Mouse (Mus musculus) limb, embryonic 15.5 days (tissue): ENCODE results near the gene Olfr1100. TPM values are rescaled to one million over a fixed set of nuclear protein-coding genes. Genes with fewer than 3 reads are reported as not detected.

ENCODE experiments used
- ATAC-seq: fragments of 200-750 bp; cut with Nextera tagmentation; 2 replicates; pipeline ENCODE4 v1.8.0; 2017; ENCODE audit warnings: low read depth, moderate TSS enrichment; ENCODE audit not compliant: insufficient number of reproducible peaks, low FRiP score, low TSS enrichment
- H3K27ac ChIP-seq: fragments of 300-500 bp; sonication (generic); 2 replicates; pipeline ENCODE4 v1.5.1; 2015; ENCODE audit warnings: moderate library complexity, mild to moderate bottlenecking, inconsistent platforms
- H3K27me3 ChIP-seq: fragments of 300-500 bp; sonication (generic); 2 replicates; pipeline ENCODE4 v1.6.1; 2015; ENCODE audit warnings: inconsistent platforms
- H3K36me3 ChIP-seq: fragments of 300-500 bp; sonication (generic); 2 replicates; pipeline ENCODE4 v1.6.1; 2015; ENCODE audit warnings: inconsistent platforms
- H3K4me1 ChIP-seq: fragments of 300-500 bp; sonication (generic); 2 replicates; pipeline ENCODE4 v1.6.1; 2015; ENCODE audit warnings: inconsistent platforms
- H3K4me2 ChIP-seq: fragments of 300-500 bp; sonication (generic); 2 replicates; pipeline ENCODE4 v1.6.1; 2015; ENCODE audit warnings: mild to moderate bottlenecking, inconsistent platforms
- H3K4me3 ChIP-seq: fragments of 300-500 bp; sonication (generic); 2 replicates; pipeline ENCODE4 v1.5.1; 2015; ENCODE audit warnings: mild to moderate bottlenecking, inconsistent platforms
- H3K9ac ChIP-seq: fragments of 300-500 bp; sonication (generic); 2 replicates; pipeline ENCODE4 v1.6.1; 2015; ENCODE audit warnings: inconsistent platforms
- H3K9me3 ChIP-seq: fragments of 300-500 bp; sonication (generic); 2 replicates; pipeline ENCODE4 v1.6.1; 2016; ENCODE audit warnings: inconsistent platforms
- WGBS: fragments of 180-500 bp; shearing (Covaris S2); methylation state at CpG from one replicate; pipeline ENCODE4 v1.1.7; 2015; 5-methylcytosine and 5-hydroxymethylcytosine counted together
- polyA plus RNA-seq: library from polyadenylated mRNA; unstranded; fragments of >200 nt; fragmentation: Nextera tagmentation; extraction: Ambion mirVana; gene quantifications from 2 replicates; pipeline ENCODE4 v1.2.1, GENCODE M21; 2015

Gene Olfr1100
- polyA plus RNA-seq, result not detected in 2 replicates

DNA sequence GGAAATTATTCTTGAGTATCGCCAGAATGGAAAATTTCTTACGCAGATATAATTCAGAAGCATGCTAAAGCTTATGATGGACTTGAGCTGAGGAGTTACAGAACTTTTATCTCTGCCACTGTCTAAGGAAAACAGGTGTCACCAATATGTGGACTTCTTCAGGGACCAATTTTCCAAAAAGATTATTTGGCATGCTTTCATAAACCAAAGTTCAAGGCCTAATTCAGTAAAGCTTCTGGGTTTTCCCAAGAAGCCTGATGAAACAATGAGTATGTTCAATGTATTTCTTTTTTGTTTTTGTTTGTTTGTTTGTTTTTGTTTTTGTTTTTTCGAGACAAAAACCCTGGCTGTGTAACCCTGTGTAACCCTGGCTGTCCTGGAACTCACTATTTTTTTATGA, at the start of gene Olfr1100:
TSS of gene Olfr1100 (minus strand) at position 101 of the 400 bp plus-strand sequence.
- Histone ChIP-seq H3K4me2 (no peak within 1 kb of the TSS), H3K27me3 (no peaks in the 10 kb centered on the region), H3K9ac (no peak within 1 kb of the TSS), H3K4me1 (no peaks in the 10 kb centered on the region), H3K9me3 (no peaks in the 10 kb centered on the region), H3K36me3 (no peaks in the 10 kb centered on the region), H3K4me3 (no peak within 1 kb of the TSS), H3K27ac (no peak within 1 kb of the TSS)
- ATAC-seq, result no peak
- 76% methylated on average over 3 of the region's 3 CpGs for WGBS

DNA sequence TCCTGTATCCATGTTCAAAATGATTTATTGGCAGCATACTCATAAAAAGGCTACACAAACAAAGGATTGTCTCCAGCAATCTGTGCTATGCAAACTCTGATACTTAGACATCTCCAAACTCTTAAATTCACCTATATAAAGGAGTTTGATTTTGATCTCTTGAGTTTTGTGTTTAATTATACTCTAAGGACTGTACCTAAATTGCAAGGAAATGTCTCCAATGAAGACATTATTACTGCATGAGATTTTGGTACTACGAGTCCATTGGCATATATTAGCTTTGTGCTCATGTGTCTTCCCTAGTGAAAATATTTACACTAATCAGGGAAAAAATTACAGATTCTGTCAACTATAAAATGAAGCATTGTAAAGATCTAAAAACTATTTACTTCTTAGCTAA, 47.2 kb upstream of the Olfr1100 start, which contains the start of gene Olfr1104:
TSS of gene Olfr1104 (minus strand) at position 101 of the 400 bp plus-strand sequence.
- Histone ChIP-seq H3K36me3 (no peaks in the 10 kb centered on the region), H3K9ac (no peak within 1 kb of the TSS), H3K4me3 (no peak within 1 kb of the TSS), H3K27ac (no peak within 1 kb of the TSS), H3K4me2 (no peak within 1 kb of the TSS), H3K9me3 (no peaks in the 10 kb centered on the region), H3K27me3 (no peaks in the 10 kb centered on the region), H3K4me1 (no peaks in the 10 kb centered on the region)
- ATAC-seq, result no peak
- WGBS, result 73% methylated on average over 1 of the region's 1 CpGs

DNA sequence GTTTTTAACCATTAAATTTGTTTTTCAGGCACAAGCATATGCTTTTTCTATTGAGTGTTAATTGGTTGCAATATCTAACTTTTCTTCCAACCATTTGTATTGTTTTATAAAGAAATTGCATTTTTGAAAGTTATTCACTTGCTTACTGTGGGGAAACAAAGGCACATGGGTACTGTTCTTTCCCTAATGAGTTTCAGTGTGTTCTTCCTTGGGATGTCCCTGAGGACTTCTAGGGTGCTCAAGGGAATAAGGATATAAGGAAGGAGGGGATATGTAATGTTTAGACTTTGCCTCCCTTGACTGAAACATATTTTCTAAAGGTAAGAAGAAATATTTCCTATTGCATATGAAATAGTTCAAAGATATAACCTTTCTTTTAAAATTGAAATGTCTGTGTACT, 18.3 kb upstream of the Olfr1100 start, which contains the start of gene Olfr1102:
TSS of gene Olfr1102 (plus strand) at position 301 of the 400 bp plus-strand sequence.
- ATAC-seq, result no peak
- Histone ChIP-seq H3K4me2 (no peak within 1 kb of the TSS), H3K4me3 (no peak within 1 kb of the TSS), H3K9ac (no peak within 1 kb of the TSS), H3K9me3 (no peaks in the 10 kb centered on the region), H3K27me3 (no peaks in the 10 kb centered on the region), H3K36me3 (no peaks in the 10 kb centered on the region), H3K4me1 (no peaks in the 10 kb centered on the region), H3K27ac (no peak within 1 kb of the TSS)

DNA sequence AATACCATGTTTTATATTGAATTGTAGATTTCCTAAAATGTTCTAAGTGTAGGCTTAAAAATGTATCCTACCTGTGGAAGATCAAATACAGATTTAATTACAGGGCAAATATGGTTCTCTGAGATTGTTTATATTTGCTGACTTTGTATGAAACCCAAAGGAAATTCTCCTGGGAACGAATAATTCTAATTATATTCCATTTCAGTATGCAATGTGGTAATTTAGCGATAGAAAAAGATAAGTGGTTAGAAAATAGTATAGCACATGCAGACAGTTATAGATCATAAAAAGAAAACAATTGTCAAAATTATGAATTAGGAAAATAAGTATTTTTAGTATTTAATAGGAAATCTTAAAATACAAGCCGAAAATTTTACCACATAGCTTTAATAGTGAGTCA, 11.4 kb upstream of the Olfr1100 start, which contains the start of gene Olfr1101:
TSS of gene Olfr1101 (minus strand) at position 101 of the 400 bp plus-strand sequence.
- no peaks in the 10 kb centered on the region for H3K36me3 ChIP-seq
- H3K9ac ChIP-seq, result no peak within 1 kb of the TSS
- H3K9me3 ChIP-seq, result no peaks in the 10 kb centered on the region
- ATAC-seq, result no peak
- no peak within 1 kb of the TSS for H3K4me3 ChIP-seq
- H3K4me2 ChIP-seq, result no peak within 1 kb of the TSS
- H3K27ac ChIP-seq, result no peak within 1 kb of the TSS
- H3K27me3 ChIP-seq, result no peaks in the 10 kb centered on the region
- H3K4me1 ChIP-seq, result no peaks in the 10 kb centered on the region
- WGBS, result 78% methylated on average over 3 of the region's 3 CpGs

DNA sequence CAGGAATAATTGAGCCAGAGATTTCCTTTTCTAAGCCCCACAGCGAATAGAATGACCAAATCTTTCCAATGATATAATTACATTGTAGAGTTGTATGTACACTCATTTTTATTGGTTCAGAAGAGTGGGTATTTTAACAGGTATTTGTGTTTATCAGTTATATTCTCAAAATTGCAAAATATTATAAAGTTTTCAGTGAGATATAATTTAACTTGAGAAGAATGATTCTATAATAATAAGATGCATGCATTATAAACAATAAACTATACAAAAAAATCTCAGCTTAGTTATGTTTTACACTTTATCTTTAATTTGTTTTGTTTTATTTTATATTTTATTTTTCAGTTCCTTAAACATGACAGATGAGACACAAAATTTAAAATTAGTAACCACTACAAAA, 19.2 kb downstream of the Olfr1100 start, which contains the start of gene Olfr1099:
TSS of gene Olfr1099 (minus strand) at position 101 of the 400 bp plus-strand sequence.
- Histone ChIP-seq H3K4me2 (no peak within 1 kb of the TSS), H3K4me3 (no peak within 1 kb of the TSS), H3K36me3 (no peaks in the 10 kb centered on the region), H3K9me3 (no peaks in the 10 kb centered on the region), H3K27me3 (no peaks in the 10 kb centered on the region), H3K27ac (no peak within 1 kb of the TSS), H3K4me1 (no peaks in the 10 kb centered on the region), H3K9ac (no peak within 1 kb of the TSS)
- 74% methylated on average over 1 of the region's 1 CpGs for WGBS
- ATAC-seq, result no peak

DNA sequence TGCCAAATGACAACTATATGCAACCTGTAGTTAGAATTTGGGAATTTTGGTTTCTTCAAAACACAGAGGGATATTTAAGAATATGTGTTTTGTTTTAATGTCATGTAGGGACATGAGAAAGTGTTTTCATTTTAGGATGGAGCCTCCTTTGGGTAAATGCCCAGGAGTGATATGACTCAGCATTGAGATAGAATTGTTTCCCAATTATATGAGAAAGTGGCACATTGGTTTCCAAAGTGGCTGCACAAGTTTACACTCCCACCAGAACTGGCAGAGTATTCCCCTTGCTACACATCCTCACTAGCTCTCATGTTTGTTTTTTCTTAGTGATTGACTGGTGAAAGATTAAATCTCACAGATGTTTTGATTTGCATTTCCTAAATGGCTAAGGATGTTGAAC, 53.2 kb downstream of the Olfr1100 start:
- no peak for ATAC-seq
- Histone ChIP-seq H3K4me3 (no peak overlapping the region), H3K4me2 (no peak overlapping the region)

More for the DNA sequence above, 53.2 kb downstream of the Olfr1100 start:
- Histone ChIP-seq H3K4me1 (no peaks in the 10 kb centered on the region), H3K27me3 (no peaks in the 10 kb centered on the region), H3K9me3 (no peaks in the 10 kb centered on the region), H3K9ac (no peak overlapping the region), H3K36me3 (no peaks in the 10 kb centered on the region), H3K27ac (no peak overlapping the region)

Other genes with a start within 250 kb of the Olfr1100 start
- gene Olfr1089, start 246.3 kb downstream of the Olfr1100 start, polyA plus RNA-seq, result not detected in 2 replicates
- not detected in 2 replicates for gene Olfr1090, start 221.0 kb downstream of the Olfr1100 start, polyA plus RNA-seq
- not detected in 2 replicates for gene Olfr1093, start 197.5 kb downstream of the Olfr1100 start, polyA plus RNA-seq
- gene Olfr141, start 169.9 kb downstream of the Olfr1100 start, polyA plus RNA-seq, result not detected in 2 replicates
- gene Olfr1094, start 155.3 kb downstream of the Olfr1100 start, polyA plus RNA-seq, result not detected in 2 replicates
- not detected in 2 replicates for gene Olfr1095, start 128.3 kb downstream of the Olfr1100 start, polyA plus RNA-seq
- gene Gm13723, start 105.2 kb downstream of the Olfr1100 start, polyA plus RNA-seq, result not detected in 2 replicates
- not detected in 2 replicates for gene Olfr1097, start 87.7 kb downstream of the Olfr1100 start, polyA plus RNA-seq
- gene Olfr1098, start 55.4 kb downstream of the Olfr1100 start, polyA plus RNA-seq, result not detected in 2 replicates
- gene Olfr1099, start 19.3 kb downstream of the Olfr1100 start, polyA plus RNA-seq, result not detected in 2 replicates
- not detected in 2 replicates for gene Olfr1101, start 11.3 kb upstream of the Olfr1100 start, polyA plus RNA-seq
- not detected in 2 replicates for gene Olfr1102, start 18.4 kb upstream of the Olfr1100 start, polyA plus RNA-seq
- gene Olfr1104, start 47.1 kb upstream of the Olfr1100 start, polyA plus RNA-seq, result not detected in 2 replicates
- not detected in 2 replicates for gene Olfr1105, start 56.6 kb upstream of the Olfr1100 start, polyA plus RNA-seq
- not detected in 2 replicates for gene Olfr1106, start 72.3 kb upstream of the Olfr1100 start, polyA plus RNA-seq
- not detected in 2 replicates for gene Olfr1107, start 95.9 kb upstream of the Olfr1100 start, polyA plus RNA-seq
- gene Olfr1109, start 116.1 kb upstream of the Olfr1100 start, polyA plus RNA-seq, result not detected in 2 replicates
- not detected in 2 replicates for gene Olfr259, start 134.6 kb upstream of the Olfr1100 start, polyA plus RNA-seq
- gene Olfr1110, start 160.3 kb upstream of the Olfr1100 start, polyA plus RNA-seq, result not detected in 2 replicates
- not detected in 2 replicates for gene Olfr1111, start 172.7 kb upstream of the Olfr1100 start, polyA plus RNA-seq
- gene Olfr1112, start 207.8 kb upstream of the Olfr1100 start, polyA plus RNA-seq, result not detected in 2 replicates
- gene Olfr1113, start 229.0 kb upstream of the Olfr1100 start, polyA plus RNA-seq, result not detected in 2 replicates